Mouse (Mus musculus): ENCODE results near the gene Ctsw. TPM values are rescaled to one million over a fixed set of nuclear protein-coding genes. Genes with fewer than 3 reads are reported as not detected.

The Ctsw gene
- polyA plus RNA-seq, 1 experiment from 2014 or later, result 1.5 TPM

GRCm38 (mm10) chr19:5455037-5455436 is 13.3 kb downstream of the Ctsw start:
- Histone ChIP-seq H3K36me3 (ENCODE audit: control insufficient read depth, insufficient read depth, low read length) (0 out of 2 replicates have a peak, but pooled peaks cover 6% of the 10 kb centered on the region), H3K9me3 (ENCODE audit: control insufficient read depth, low read depth, low read length) (no peaks in the 10 kb centered on the region), H3K27me3 (ENCODE audit: control insufficient read depth, insufficient read depth, low read length) (no peaks in the 10 kb centered on the region), H3K4me3 (ENCODE audit: low read depth, low read length) (peak overlapping the region; percentile 74), H3K9ac (replicated peaks; ENCODE audit: low read depth, low read length) (no peak overlapping the region), H3K4me1 (ENCODE audit: control insufficient read depth, insufficient read depth, low read length) (peaks cover 24% of the 10 kb centered on the region), H3K4me2 (replicated peaks; ENCODE audit: low read depth, low read length) (peak overlapping the region; percentile 99), H3K27ac (ENCODE audit: low read length) (no peak overlapping the region)
- WGBS, result 80% methylated on average over 12 of the region's 12 CpGs
- ATAC-seq (ENCODE audit: insufficient number of reproducible peaks, insufficient read depth, low FRiP score, low read depth), result no peak

- peaks cover 34% of the 10 kb centered on the region for H3K4me1 ChIP-seq (ENCODE audit: control insufficient read depth, insufficient read depth, low read length)
- H3K9ac ChIP-seq (replicated peaks; ENCODE audit: low read depth, low read length), result no peak overlapping the region
- whole genome bisulfite sequencing, result 79% methylated on average over 6 of the region's 6 CpGs
- H3K27me3 ChIP-seq (ENCODE audit: control insufficient read depth, insufficient read depth, low read length), result peaks cover 10% of the 10 kb centered on the region
- H3K9me3 ChIP-seq (ENCODE audit: control insufficient read depth, low read depth, low read length), result no peaks in the 10 kb centered on the region
- no peak overlapping the region for H3K4me2 ChIP-seq (replicated peaks; ENCODE audit: low read depth, low read length)
- 0 out of 2 replicates have a peak, but pooled peaks cover 6% of the 10 kb centered on the region for H3K36me3 ChIP-seq (ENCODE audit: control insufficient read depth, insufficient read depth, low read length)
- H3K4me3 ChIP-seq (ENCODE audit: low read depth, low read length), result no peak overlapping the region
- no peak overlapping the region for H3K27ac ChIP-seq (ENCODE audit: low read length)
- ATAC-seq (ENCODE audit: insufficient number of reproducible peaks, insufficient read depth, low FRiP score, low read depth), result no peak
Observed at GRCm38 (mm10) chr19:5451766-5452165, 16.5 kb downstream of the Ctsw start.

GRCm38 (mm10) chr19:5449673-5450072 is 18.6 kb downstream of the Ctsw start:
- H3K9ac ChIP-seq (replicated peaks; ENCODE audit: low read depth, low read length), result no peak overlapping the region
- no peak overlapping the region for H3K27ac ChIP-seq (ENCODE audit: low read length)
- ATAC-seq (ENCODE audit: insufficient number of reproducible peaks, insufficient read depth, low FRiP score, low read depth), result no peak
- H3K4me1 ChIP-seq (ENCODE audit: control insufficient read depth, insufficient read depth, low read length), result peaks cover 16% of the 10 kb centered on the region
- H3K4me2 ChIP-seq (replicated peaks; ENCODE audit: low read depth, low read length), result no peak overlapping the region
- H3K9me3 ChIP-seq (ENCODE audit: control insufficient read depth, low read depth, low read length), result no peaks in the 10 kb centered on the region
- no peak overlapping the region for H3K4me3 ChIP-seq (ENCODE audit: low read depth, low read length)
- H3K36me3 ChIP-seq (ENCODE audit: control insufficient read depth, insufficient read depth, low read length), result 0 out of 2 replicates have a peak, but pooled peaks cover 6% of the 10 kb centered on the region
- H3K27me3 ChIP-seq (ENCODE audit: control insufficient read depth, insufficient read depth, low read length), result peaks cover 14% of the 10 kb centered on the region
- WGBS, result 81% methylated on average over 3 of the region's 3 CpGs

- peak overlapping the region; percentile 99 for H3K4me2 ChIP-seq (replicated peaks; ENCODE audit: low read depth, low read length)
- peak overlapping the region; percentile 47 for H3K4me3 ChIP-seq (ENCODE audit: low read depth, low read length)
- no peaks in the 10 kb centered on the region for H3K36me3 ChIP-seq (ENCODE audit: control insufficient read depth, insufficient read depth, low read length)
- no peak overlapping the region for H3K27ac ChIP-seq (ENCODE audit: low read length)
- H3K9me3 ChIP-seq (ENCODE audit: control insufficient read depth, low read depth, low read length), result no peaks in the 10 kb centered on the region
- no peak for ATAC-seq (ENCODE audit: insufficient number of reproducible peaks, insufficient read depth, low FRiP score, low read depth)
- WGBS, result 7% methylated on average over 36 of the region's 36 CpGs
- no peak overlapping the region for H3K9ac ChIP-seq (replicated peaks; ENCODE audit: low read depth, low read length)
- H3K27me3 ChIP-seq (ENCODE audit: control insufficient read depth, insufficient read depth, low read length), result peaks cover 14% of the 10 kb centered on the region
- H3K4me1 ChIP-seq (ENCODE audit: control insufficient read depth, insufficient read depth, low read length), result peaks cover 16% of the 10 kb centered on the region
Observed at GRCm38 (mm10) chr19:5448354-5449150, 19.8 kb downstream of the Ctsw start.

GRCm38 (mm10) chr19:5447515-5448353 is 20.6 kb downstream of the Ctsw start, which contains the start of gene Fosl1:
Gene Fosl1 (plus strand): TSS chr19:5447547.
- WGBS, result under 1% methylated on average over 70 of the region's 70 CpGs
- H3K9me3 ChIP-seq (ENCODE audit: control insufficient read depth, low read depth, low read length), result no peaks in the 10 kb centered on the region
- no peak within 1 kb of the TSS for H3K27ac ChIP-seq (ENCODE audit: low read length)

GRCm38 (mm10) chr19:5445747-5446146 is 22.6 kb downstream of the Ctsw start:
- ATAC-seq (ENCODE audit: insufficient number of reproducible peaks, insufficient read depth, low FRiP score, low read depth), result no peak
- Histone ChIP-seq H3K36me3 (ENCODE audit: control insufficient read depth, insufficient read depth, low read length) (no peaks in the 10 kb centered on the region), H3K4me3 (ENCODE audit: low read depth, low read length) (no peak overlapping the region), H3K4me2 (replicated peaks; ENCODE audit: low read depth, low read length) (no peak overlapping the region), H3K27ac (ENCODE audit: low read length) (no peak overlapping the region), H3K27me3 (ENCODE audit: control insufficient read depth, insufficient read depth, low read length) (peaks cover 14% of the 10 kb centered on the region), H3K4me1 (ENCODE audit: control insufficient read depth, insufficient read depth, low read length) (peaks cover 16% of the 10 kb centered on the region), H3K9ac (replicated peaks; ENCODE audit: low read depth, low read length) (no peak overlapping the region), H3K9me3 (ENCODE audit: control insufficient read depth, low read depth, low read length) (no peaks in the 10 kb centered on the region)
- WGBS, result 89% methylated on average over 5 of the region's 5 CpGs

More at GRCm38 (mm10) chr19:5447515-5448353, 20.6 kb downstream of the Ctsw start, which contains the start of gene Fosl1:
- peak; percentile 57; the same call in 1 of the 2 replicates for ATAC-seq (ENCODE audit: insufficient number of reproducible peaks, insufficient read depth, low FRiP score, low read depth)
- no peak within 1 kb of the TSS for H3K9ac ChIP-seq (replicated peaks; ENCODE audit: low read depth, low read length)
- H3K4me3 ChIP-seq (ENCODE audit: low read depth, low read length), result peak within 1 kb of the TSS; percentile 47
- no peaks in the 10 kb centered on the region for H3K36me3 ChIP-seq (ENCODE audit: control insufficient read depth, insufficient read depth, low read length)
- H3K27me3 ChIP-seq (ENCODE audit: control insufficient read depth, insufficient read depth, low read length), result peaks cover 14% of the 10 kb centered on the region
- H3K4me1 ChIP-seq (ENCODE audit: control insufficient read depth, insufficient read depth, low read length), result peaks cover 16% of the 10 kb centered on the region
- peak within 1 kb of the TSS; percentile 99 for H3K4me2 ChIP-seq (replicated peaks; ENCODE audit: low read depth, low read length)

- no peak overlapping the region for H3K9ac ChIP-seq (replicated peaks; ENCODE audit: low read depth, low read length)
- WGBS, result 19% methylated on average over 7 of the region's 7 CpGs
Observed at GRCm38 (mm10) chr19:5444954-5445353, 23.4 kb downstream of the Ctsw start.

GRCm38 (mm10) chr19:5444371-5444908 is 23.9 kb downstream of the Ctsw start:
- Histone ChIP-seq H3K9ac (replicated peaks; ENCODE audit: low read depth, low read length) (no peak overlapping the region), H3K27me3 (ENCODE audit: control insufficient read depth, insufficient read depth, low read length) (peaks cover 14% of the 10 kb centered on the region), H3K4me2 (replicated peaks; ENCODE audit: low read depth, low read length) (no peak overlapping the region), H3K4me1 (ENCODE audit: control insufficient read depth, insufficient read depth, low read length) (peaks cover 16% of the 10 kb centered on the region), H3K4me3 (ENCODE audit: low read depth, low read length) (no peak overlapping the region), H3K9me3 (ENCODE audit: control insufficient read depth, low read depth, low read length) (0 out of 2 replicates have a peak, but pooled peaks cover 5% of the 10 kb centered on the region), H3K27ac (ENCODE audit: low read length) (no peak overlapping the region), H3K36me3 (ENCODE audit: control insufficient read depth, insufficient read depth, low read length) (no peaks in the 10 kb centered on the region)
- 58% methylated on average over 9 of the region's 9 CpGs for WGBS
- ATAC-seq (ENCODE audit: insufficient number of reproducible peaks, insufficient read depth, low FRiP score, low read depth), result no peak

More at GRCm38 (mm10) chr19:5444954-5445353, 23.4 kb downstream of the Ctsw start:
- Histone ChIP-seq H3K4me3 (ENCODE audit: low read depth, low read length) (no peak overlapping the region), H3K27me3 (ENCODE audit: control insufficient read depth, insufficient read depth, low read length) (peaks cover 14% of the 10 kb centered on the region), H3K9me3 (ENCODE audit: control insufficient read depth, low read depth, low read length) (0 out of 2 replicates have a peak, but pooled peaks cover 5% of the 10 kb centered on the region), H3K36me3 (ENCODE audit: control insufficient read depth, insufficient read depth, low read length) (no peaks in the 10 kb centered on the region), H3K27ac (ENCODE audit: low read length) (no peak overlapping the region), H3K4me1 (ENCODE audit: control insufficient read depth, insufficient read depth, low read length) (peaks cover 16% of the 10 kb centered on the region), H3K4me2 (replicated peaks; ENCODE audit: low read depth, low read length) (no peak overlapping the region)
- ATAC-seq (ENCODE audit: insufficient number of reproducible peaks, insufficient read depth, low FRiP score, low read depth), result no peak
